Comparison of ENCODE assay signal across 1 mouse cellular context in the genomic region with DNA sequence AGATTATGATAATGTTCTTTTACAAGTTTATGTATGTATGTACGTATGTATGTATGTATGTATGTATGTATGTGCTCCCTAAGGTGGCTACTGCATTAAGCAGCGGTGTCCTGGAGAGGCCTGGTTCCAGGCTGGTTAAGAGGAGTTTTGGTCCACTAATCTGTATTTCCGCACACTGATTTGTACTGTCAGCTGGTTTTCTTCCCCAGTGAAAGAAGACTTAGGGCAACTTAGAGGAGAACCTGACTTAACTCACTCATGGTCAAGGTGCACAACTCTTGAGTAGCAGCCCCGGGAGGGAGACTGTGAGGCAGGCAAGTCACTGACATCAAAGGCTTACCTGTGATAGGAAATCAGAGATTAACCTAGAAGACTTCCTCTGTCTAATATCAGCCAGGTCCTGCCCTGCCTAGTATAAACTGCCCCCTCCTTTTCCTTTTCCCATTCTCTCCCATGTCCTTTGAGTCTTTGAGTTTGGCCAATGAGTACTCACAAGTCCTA.
TF ChIP-seq lines count a peak whose summit lies in the region.

No protein-coding gene starts in this region.

TF ChIP-seq in myocyte, 11 proteins besides CTCF, POLR2A, EP300 and RAD21 (continued from another document):
- TF ChIP-seq TCF12 (IDR thresholded peaks at IDR 0.05; ENCODE audit: insufficient read depth, poor library complexity, severe bottlenecking), result no peak
- no peak for TF ChIP-seq TCF3 (IDR thresholded peaks at IDR 0.05; ENCODE audit: insufficient read length, low read depth)
- no peak for TF ChIP-seq CEBPB (IDR thresholded peaks at IDR 0.05; ENCODE audit: insufficient read depth, poor library complexity, severe bottlenecking)
- no peak for TF ChIP-seq POLR2AphosphoS2 (IDR thresholded peaks at IDR 0.05; ENCODE audit: insufficient read length, low read depth)
TF ChIP-seq in myocyte: peak in this region for 0.
